Mouse (Mus musculus): ENCODE data around the gene Rpap1.

- TF ChIP-seq CTCF (IDR thresholded peaks at IDR 0.05; ENCODE audit: low read depth, low read length) (no peak), POLR2AphosphoS5 (IDR thresholded peaks at IDR 0.05; ENCODE audit: insufficient replicate concordance, low read depth, low read length) (no peak), GATA1 (IDR thresholded peaks at IDR 0.05; ENCODE audit: borderline replicate concordance, low read length) (no peak)
These were observed 29.7 kb upstream of the Rpap1 start for GRCm38 (mm10) chr2:119817047-119817446.

All from G1E (cell line).